Mouse (Mus musculus): ENCODE measurements at regions not wholly inside any gene's neighbourhood (a gene's known extent, or its start where the extent isn't known, plus 50 kb on each side); places are given as distances from the start of the nearest gene placed in this dataset.

DNA sequence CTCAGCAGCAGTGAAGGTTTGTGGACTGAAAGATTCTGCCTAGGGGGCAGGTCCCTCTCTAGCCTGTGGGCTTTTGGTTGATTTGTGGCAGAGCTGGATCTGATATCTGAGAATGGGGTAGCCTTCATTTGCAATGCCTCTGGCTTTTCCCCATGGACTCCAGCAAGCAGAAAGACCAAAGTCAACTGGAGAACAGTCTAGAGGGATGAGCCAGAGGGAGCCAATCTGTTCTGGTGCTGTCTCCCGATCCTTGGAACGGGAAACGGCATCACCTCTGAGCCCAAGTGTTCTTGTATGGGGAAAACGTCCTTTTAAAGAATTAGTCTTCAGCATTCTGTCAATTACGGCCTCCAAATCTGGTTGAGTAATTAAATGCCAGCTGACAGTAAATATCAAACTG lies 80.0 kb downstream of the Spata19 start:
- TF ChIP-seq CTCF (IDR thresholded peaks at IDR 0.05; ENCODE audit: insufficient read depth, low read length) (no peak), POLR2A (IDR thresholded peaks at IDR 0.05; ENCODE audit: borderline replicate concordance, extremely low read depth, low read depth, low read length) (no peak)
